Mouse (Mus musculus): ENCODE measurements around the gene Pum1. TPM values are rescaled to one million over a fixed set of nuclear protein-coding genes. Genes with fewer than 3 reads are reported as not detected.
A peak's percentile ranks its signal among the peaks of the same experiment; 100 is the strongest.
"Not testable (repeated sequence)": the region's sequence is repeated elsewhere in the genome, so short reads cannot be mapped to it uniquely, and the experiment has no call there.

The Pum1 gene
- polyA plus RNA-seq, 3 experiments from 2014 or later: 56.7 to 91.1 (median 70.0) TPM

GRCm38 (mm10) chr4:130668991-130669390 lies 5.9 kb downstream of the Pum1 start:
- ATAC-seq: peak; percentile 56

GRCm38 (mm10) chr4:130670023-130670422 lies 6.9 kb downstream of the Pum1 start:
- ATAC-seq: not testable (repeated sequence)

GRCm38 (mm10) chr4:130671079-130671845 lies 8.1 kb downstream of the Pum1 start:
- ATAC-seq: no peak

GRCm38 (mm10) chr4:130672161-130672560 lies 9.0 kb downstream of the Pum1 start:
- no peak for ATAC-seq

- no peak for ATAC-seq
These were observed 13.6 kb downstream of the Pum1 start for GRCm38 (mm10) chr4:130676746-130677145.

- ATAC-seq: no peak
These were observed 15.0 kb downstream of the Pum1 start for GRCm38 (mm10) chr4:130678149-130678548.

GRCm38 (mm10) chr4:130680676-130681075 lies 17.6 kb downstream of the Pum1 start:
- no peak for ATAC-seq

- ATAC-seq: not testable (repeated sequence)
These were observed 19.9 kb downstream of the Pum1 start for GRCm38 (mm10) chr4:130683051-130683450.

GRCm38 (mm10) chr4:130693936-130694335 lies 30.8 kb downstream of the Pum1 start:
- no peak for ATAC-seq

- no peak for ATAC-seq
These were observed 31.9 kb downstream of the Pum1 start for GRCm38 (mm10) chr4:130694982-130695381.

- ATAC-seq: no peak
These were observed 37.9 kb downstream of the Pum1 start for GRCm38 (mm10) chr4:130701061-130701460.

- ATAC-seq: no peak
These were observed 39.9 kb downstream of the Pum1 start for GRCm38 (mm10) chr4:130702835-130703535.

- no peak for ATAC-seq
These were observed 40.5 kb downstream of the Pum1 start for GRCm38 (mm10) chr4:130703601-130704000.

GRCm38 (mm10) chr4:130704615-130705014 lies 41.5 kb downstream of the Pum1 start:
- ATAC-seq: no peak

GRCm38 (mm10) chr4:130706215-130707000 lies 43.3 kb downstream of the Pum1 start:
- ATAC-seq: no peak

GRCm38 (mm10) chr4:130711353-130711848 lies 48.3 kb downstream of the Pum1 start:
- no peak for ATAC-seq

- no peak for ATAC-seq
These were observed 49.2 kb downstream of the Pum1 start for GRCm38 (mm10) chr4:130712341-130712740.

GRCm38 (mm10) chr4:130713430-130713829 lies 50.3 kb downstream of the Pum1 start:
- ATAC-seq: no peak

GRCm38 (mm10) chr4:130715126-130715525 lies 52.0 kb downstream of the Pum1 start:
- ATAC-seq: no peak

GRCm38 (mm10) chr4:130715623-130716022 lies 52.5 kb downstream of the Pum1 start:
- ATAC-seq: no peak

GRCm38 (mm10) chr4:130719348-130719747 lies 56.2 kb downstream of the Pum1 start:
- ATAC-seq: no peak

GRCm38 (mm10) chr4:130722607-130723006 lies 59.5 kb downstream of the Pum1 start:
- no peak for ATAC-seq

GRCm38 (mm10) chr4:130726118-130726517 lies 63.0 kb downstream of the Pum1 start:
- ATAC-seq: no peak
